Mouse (Mus musculus) heart, postnatal 10 days (tissue): ENCODE data around the gene Dntt. TPM values are rescaled to one million over a fixed set of nuclear protein-coding genes. Genes with fewer than 3 reads are reported as not detected.

ENCODE experiments used
- DNase-seq, 2 experiments: peaks; one replicate each; pipeline ENCODE4 v3.0.0; 2021
- intact Hi-C: fragments of 180-260 bp; cut with DNase I; formaldehyde crosslinking; loops from one replicate; pipeline ENCODE4 v1.15.1; 2025
- total RNA-seq, 2 experiments: library from RNA; stranded (reverse); gene quantifications; 2 replicates each; pipeline ENCODE4 v1.2.3; 2021

The Dntt gene
- total RNA-seq, 2 experiments from 2014 or later: 0.47 to 0.50 TPM

DNA sequence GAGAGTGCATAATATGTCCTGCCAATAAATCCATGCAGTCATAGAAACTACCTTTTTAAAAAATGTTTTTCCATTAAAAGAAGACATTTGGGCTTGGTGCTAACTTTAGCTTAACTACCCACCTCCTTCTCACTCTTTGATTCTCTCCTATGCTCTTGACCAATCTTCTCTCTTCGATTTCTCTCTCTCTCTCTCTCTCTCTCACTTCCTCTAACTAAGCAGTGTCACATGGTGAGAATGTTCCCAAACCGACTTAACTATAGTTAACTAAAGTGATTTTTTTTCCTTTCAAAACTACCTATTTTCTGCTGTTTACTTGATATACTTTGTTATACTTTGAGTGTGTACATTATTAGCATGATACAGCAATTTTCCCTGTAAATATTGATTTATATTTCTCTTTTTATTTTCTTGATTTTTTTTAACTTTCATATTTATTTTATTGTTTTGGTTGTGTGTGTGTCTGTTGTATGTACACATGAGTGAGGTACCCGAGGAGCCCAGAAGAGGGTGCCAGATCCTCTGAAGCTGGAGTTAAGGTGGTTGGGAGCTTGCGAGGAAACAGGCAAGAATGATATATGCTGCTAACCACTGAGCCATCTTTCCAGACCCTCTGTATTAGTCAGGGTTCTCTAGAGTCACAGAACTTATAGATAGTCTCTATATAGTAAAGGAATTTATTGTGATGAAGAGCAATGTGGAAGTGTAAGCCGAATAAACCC is 20.2 kb upstream of the Dntt start:
- DNase-seq: no peak
- intact Hi-C loops: no loop called here

DNA sequence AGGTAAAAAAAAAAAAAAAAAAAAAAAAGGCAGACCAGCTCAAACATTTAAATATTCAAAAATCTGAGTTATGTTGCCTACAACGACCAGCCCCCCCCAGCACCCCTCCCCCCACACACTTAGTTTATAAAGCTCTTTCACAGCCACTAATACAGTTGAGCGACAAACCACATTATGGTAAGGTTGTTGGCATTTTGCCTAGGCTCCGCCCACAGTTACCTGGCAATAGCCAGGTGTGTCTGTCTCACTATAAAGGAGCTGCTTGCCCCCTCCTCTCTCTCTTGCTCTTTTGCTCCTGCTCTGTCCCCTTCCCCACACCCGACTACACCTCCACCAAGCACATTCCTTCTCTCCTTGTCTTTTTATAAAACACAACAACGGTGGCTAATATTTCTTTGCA is 17.4 kb upstream of the Dntt start:
- intact Hi-C loops: loop anchor here (10.0 kb wide), 1 partner anchor 397 kb away; the partner anchor contains the start of genes Entpd1 and Tctn3
- DNase-seq: no peak

GRCm38 (mm10) chr19:41013591-41013990 is 15.5 kb upstream of the Dntt start:
- intact Hi-C loops: loop anchor here (10.0 kb wide), 1 partner anchor 399 kb away; the partner anchor contains the start of genes Entpd1 and Tctn3
- no peak for DNase-seq

DNA sequence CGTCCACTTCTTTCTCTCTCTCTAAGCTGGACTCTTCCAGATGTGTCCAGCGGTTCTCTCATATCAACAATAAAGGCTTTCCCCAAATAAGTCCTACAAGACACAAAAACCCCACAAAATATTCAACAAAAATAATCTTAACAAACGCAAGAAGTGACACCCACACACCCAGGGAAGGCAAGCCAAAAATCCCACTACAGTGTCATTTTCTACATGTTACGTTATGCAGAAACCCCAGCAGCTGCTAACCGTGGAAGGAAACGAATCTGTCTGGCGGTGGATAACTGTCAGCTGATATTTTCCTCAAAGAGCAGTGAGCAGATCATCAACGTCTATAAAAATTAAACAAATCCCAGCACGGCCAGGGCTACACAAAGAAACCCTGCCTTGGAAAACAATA is 15.1 kb upstream of the Dntt start:
- DNase-seq: peak; percentile 35 to 41
- intact Hi-C loops: loop anchor here (10.0 kb wide), 1 partner anchor 399 kb away; the partner anchor contains the start of genes Entpd1 and Tctn3

DNA sequence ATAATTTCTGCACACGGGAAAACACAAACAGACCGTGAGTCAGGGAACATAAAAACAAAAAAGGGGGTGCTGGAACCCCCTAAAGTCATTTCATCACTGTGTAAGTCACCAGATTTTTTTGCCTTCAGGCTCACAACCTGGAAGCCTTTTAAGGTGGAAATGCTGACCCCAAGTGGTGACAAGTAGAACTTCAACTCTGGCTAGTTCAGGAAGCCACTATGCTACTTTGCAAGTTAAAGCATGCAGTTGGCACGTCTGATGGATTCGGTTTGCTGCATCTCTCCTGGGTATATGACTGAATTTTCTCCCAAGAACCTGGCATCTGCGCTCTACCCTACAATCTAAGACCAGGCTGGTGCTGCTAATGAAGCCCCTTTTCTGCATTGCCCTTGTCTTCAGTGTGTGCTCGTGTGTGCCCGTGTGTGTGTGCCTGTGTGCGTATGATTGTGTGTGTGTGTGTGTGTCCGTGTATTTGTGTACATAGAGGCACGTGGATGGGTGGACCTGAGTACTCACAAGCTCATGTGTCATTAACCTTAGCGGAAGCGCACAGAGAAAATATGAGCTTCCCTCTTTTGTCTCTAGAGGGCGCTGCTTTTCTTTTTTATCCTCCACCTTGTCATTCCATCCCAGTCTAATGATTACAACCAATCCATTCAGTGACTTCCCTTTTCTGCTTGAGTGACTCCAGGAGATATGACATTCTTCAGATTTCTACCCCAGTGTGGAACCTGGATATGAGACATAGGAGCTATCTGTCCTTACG is 12.9 kb upstream of the Dntt start:
- intact Hi-C loops: loop anchor here (2.0 to 10.0 kb wide), 3 partner anchors 53 to 401 kb away; partner anchors contain the start of genes Entpd1 and Tctn3
- peak; percentile 77 to 80 for DNase-seq

DNA sequence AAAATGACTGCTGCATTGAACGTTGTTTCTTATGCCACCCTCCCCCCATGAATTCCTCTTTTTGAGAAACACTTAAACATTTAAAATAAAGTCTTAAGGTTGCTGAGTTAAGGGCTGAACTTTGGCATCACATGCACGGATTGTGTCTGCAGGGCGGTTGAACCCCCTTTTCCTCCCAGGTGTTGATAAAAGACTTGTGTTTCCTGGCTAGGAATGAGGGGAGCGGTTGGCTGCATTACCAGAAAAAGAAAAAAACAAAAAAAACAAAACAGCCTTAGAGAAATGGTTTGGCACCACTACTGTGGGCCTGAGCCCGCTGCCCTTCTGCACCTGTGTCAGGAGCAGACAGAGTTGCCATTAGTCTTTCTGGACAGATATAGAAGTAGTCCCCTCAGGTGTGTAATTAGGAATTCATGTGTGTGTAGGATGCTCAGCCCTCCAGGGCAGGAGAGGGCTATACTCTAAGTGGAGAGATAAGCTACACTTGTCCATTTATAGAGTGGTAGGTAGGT is 9.9 kb upstream of the Dntt start:
- intact Hi-C loops: loop anchor here (5.0 to 10.0 kb wide), 2 partner anchors 267 to 404 kb away; partner anchors contain the start of genes Entpd1 and Tctn3
- DNase-seq: no peak

DNA sequence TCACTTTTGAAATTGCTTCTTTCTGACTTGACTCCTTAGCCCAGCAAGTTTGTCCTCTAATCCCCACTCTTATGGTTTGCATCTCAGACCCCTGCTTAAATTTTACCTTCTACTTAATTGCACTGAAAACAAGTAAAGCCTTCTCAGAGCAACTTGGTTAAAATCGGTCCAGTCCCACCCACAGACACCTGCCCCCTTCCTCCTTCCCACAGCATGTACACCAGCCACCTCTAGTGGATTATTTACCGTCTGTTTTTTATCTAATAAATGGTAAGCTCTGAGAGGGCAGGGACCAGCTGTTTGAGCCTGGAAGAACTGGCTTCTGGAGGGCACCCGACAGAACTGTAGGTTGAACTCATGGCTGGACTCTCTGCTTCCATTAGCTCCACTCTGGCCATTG is 8.5 kb upstream of the Dntt start:
- no peak for DNase-seq
- intact Hi-C loops: no loop called here

DNA sequence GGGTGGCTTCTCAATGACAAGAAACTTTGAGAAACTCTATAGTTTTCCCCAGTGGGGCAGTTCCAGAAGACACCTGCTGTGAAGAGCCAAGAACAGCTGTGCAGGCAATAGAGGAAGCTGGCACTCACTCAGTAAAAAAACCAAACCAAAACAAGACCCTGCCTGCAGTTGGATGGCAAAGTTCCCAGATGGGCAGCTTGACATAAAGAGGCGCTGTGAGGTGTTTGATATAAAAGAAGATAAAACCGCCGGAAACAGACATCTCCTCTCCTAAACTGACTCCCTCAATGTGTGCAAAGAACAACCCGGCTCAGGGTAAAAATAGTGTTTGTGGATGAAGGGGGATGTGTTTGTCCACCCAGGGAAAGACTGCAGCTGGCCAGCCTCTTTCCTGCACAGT is 6.8 kb upstream of the Dntt start:
- intact Hi-C loops: no loop called here
- DNase-seq: no peak

- intact Hi-C loops: no loop called here
- DNase-seq: no peak
Observed at GRCm38 (mm10) chr19:41026551-41026950, 2.5 kb upstream of the Dntt start.

DNA sequence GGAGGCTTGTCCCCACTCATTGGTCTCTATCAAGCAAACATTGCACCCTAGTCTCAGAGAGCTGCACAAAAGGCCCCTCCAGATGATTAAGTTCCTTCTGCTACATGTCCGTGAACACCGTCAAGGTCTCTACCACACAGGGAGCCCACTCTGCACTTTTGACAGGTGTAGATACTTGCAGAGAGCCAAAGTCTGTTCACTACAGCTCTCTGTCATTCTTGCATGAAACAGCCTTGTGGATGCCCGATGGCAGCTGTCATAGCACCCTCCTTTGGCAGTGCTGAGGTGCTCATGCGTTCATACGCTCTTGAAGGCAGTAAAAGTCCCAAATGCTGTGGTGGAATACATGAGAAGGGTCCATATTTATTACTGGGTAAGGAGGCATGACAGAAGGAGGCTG is 2.1 kb upstream of the Dntt start:
- DNase-seq: no peak
- intact Hi-C loops: no loop called here

DNA sequence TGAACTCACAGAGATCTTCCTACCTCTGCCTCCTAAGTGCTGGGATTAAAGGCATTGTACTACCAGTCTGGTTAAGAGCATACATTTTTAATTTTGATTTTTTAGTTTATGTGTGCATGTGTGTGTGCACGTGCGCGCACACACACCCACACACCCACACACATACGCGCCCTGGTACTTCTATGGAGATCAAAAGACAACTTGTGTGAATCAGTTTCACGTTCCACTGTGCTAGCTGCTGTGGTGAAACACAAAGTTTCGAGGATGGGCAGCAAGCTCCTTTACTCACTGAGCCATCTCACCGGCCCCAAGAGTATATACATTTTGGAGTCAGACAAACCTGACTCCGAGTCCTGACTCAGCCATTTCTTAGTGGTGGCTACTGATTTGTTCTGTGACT is 1.5 kb upstream of the Dntt start:
- DNase-seq: no peak
- intact Hi-C loops: no loop called here

DNA sequence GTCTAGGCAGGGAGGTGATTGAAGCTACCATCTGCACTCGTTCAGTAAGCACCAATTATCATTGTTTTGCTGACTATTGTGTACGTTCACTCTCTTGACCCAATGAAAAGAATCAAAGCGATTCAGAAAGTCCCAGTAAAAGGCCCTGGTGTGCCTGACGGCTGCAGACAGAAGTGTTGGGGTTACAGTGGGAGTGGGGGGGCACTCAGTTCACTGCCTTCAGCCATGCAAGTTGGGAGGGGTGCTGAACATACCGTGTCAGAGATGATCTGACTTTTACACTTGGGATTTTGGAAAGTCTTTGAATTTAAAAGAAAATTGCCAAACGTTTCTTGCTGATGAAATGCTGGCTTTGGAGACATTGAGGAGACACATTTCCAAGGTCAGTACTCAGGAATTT is 1.1 kb downstream of the Dntt start:
- intact Hi-C loops: no loop called here
- no peak for DNase-seq

DNA sequence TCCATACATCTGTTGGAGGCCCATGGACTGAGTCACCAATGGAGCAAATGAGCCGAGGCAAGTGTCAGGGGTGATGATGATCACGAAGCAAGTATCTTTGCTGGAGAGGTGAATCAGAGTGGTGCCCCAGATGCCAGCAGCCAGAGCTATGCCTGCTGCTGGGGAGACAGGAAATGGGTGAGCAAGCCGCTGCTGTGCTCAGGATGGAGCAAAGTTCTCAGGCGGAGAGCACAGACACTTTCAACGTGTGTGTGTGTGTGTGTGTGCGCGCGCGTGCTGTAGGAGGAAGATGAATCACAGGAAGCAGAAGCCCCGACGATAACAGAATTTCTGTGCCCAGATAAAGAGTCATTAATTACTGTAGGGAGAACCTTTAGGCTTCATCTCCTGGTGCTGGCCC is 1.9 kb downstream of the Dntt start:
- intact Hi-C loops: no loop called here

DNA sequence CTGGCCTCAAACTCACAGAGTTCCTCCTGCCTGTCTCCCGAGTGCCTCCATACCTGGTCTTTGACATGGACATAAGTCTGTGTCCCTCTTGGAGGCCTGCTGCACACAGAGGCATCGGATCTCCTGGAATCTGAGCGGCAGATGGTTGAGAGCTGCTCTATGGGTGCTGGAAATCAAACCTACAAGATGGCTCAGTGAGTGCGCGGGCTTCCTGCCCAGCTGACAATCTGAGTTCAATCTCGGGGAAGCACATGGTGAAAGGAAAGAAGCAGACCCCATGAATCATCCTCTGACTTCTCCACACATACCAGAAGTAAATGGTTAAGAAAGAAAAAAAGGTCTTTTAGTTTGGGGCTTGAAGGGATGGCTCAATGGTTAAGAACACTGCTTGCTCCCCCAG is 2.8 kb downstream of the Dntt start:
- intact Hi-C loops: no loop called here
- DNase-seq: no peak

More for the DNA sequence above, 1.9 kb downstream of the Dntt start:
- DNase-seq: no peak

GRCm38 (mm10) chr19:41035809-41036551 is 6.9 kb downstream of the Dntt start:
- intact Hi-C loops: no loop called here
- DNase-seq: no peak

GRCm38 (mm10) chr19:41039110-41039509 is 10.0 kb downstream of the Dntt start:
- intact Hi-C loops: no loop called here
- no peak for DNase-seq

- intact Hi-C loops: no loop called here
- no peak for DNase-seq
Observed at GRCm38 (mm10) chr19:41045091-41045770, 16.2 kb downstream of the Dntt start.

DNA sequence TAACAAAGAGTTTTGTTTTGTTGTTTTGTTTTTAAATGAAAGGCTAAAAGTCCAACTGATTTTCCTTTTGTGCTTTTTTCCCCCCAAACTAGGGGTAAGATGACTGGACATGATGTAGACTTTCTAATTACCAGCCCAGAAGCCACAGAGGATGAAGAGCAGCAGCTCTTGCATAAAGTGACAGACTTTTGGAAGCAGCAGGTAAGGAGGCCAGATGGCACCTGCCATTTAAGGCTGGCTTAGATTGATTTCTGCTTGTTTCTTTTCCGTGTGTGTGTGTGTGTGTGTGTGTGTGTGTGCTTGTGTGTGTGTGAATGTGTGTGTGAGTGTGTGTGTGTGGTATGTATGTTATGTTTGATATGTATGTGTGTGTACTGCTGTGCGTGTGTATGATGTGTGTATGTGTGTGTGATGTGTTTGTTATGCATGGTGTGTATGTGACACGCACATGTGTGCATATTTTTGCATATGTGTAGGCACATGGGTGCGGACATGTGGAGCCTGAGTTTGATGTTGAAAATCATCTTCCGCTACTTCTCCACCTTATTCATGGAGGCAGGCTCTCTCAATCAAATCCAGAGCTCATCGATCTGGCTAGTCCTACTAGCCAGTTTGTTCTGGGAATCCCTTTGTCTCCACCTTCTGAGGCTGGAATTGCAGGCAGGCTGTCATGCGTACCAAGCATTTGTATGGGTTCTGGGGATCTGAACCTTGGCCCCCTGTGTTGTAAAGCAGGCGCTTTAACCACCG is 18.5 kb downstream of the Dntt start:
- intact Hi-C loops: no loop called here
- no peak for DNase-seq

GRCm38 (mm10) chr19:41048187-41048559 is 19.1 kb downstream of the Dntt start:
- no peak for DNase-seq
- intact Hi-C loops: no loop called here

DNA sequence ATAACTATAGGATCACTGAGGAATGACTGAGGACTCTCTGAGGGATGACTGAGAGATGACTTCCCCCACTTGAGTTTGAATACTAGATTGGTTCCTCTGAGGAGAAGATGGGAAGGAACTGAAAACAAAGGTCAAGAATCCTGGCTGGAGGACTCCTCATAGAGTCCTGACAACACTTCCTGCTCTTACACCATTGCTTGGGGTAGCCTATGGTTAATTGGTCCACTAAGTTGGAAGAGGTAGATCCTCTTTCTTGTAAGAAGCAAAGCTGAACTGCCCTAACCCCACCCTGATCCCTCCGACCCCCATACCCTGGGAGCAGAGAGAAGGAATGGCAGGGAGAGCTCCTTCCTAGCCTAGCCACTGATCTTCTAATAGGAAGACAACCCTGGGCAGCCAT is 22.6 kb downstream of the Dntt start:
- no peak for DNase-seq
- intact Hi-C loops: no loop called here
